Mouse (Mus musculus): ENCODE measurements around the gene Plcd1. TPM values are rescaled to one million over a fixed set of nuclear protein-coding genes. Genes with fewer than 3 reads are reported as not detected.

Gene Plcd1
- 15.9 and 16.9 TPM in 2 replicates for polyA plus RNA-seq (2015; fragmentation: Nextera tagmentation; extraction: Ambion mirVana)

GRCm38 (mm10) chr9:119093419-119094295 lies at the start of gene Plcd1:
TSS of gene Plcd1 (minus strand) at chr9:119093502.
- H3K9ac ChIP-seq (ENCODE audit: low read depth, low read length) = peak within 1 kb of the TSS; percentile 62
- H3K9me3 ChIP-seq (replicated peaks; ENCODE audit: control insufficient read depth, low read length, poor library complexity, severe bottlenecking) = no peaks in the 10 kb centered on the region
- H3K4me3 ChIP-seq (ENCODE audit: low read depth, low read length) = peak within 1 kb of the TSS; percentile 50
- WGBS = 8% methylated on average over 42 of the region's 45 CpGs
- H3K27me3 ChIP-seq (ENCODE audit: control insufficient read depth, insufficient read depth, low read depth, low read length) = peaks cover 9% of the 10 kb centered on the region; the same call in 1 of the 2 replicates
- peak; percentile 87 for ATAC-seq
- H3K4me2 ChIP-seq (ENCODE audit: low read length) = peak within 1 kb of the TSS; percentile 64
- H3K36me3 ChIP-seq (ENCODE audit: control insufficient read depth, insufficient read depth, low read length) = no peaks in the 10 kb centered on the region
- peaks cover 9% of the 10 kb centered on the region; the same call in 1 of the 2 replicates for H3K4me1 ChIP-seq (ENCODE audit: control insufficient read depth, insufficient read depth, low read length)
- no peak within 1 kb of the TSS for H3K27ac ChIP-seq (ENCODE audit: low read length)

- no peak overlapping the region for H3K27ac ChIP-seq (ENCODE audit: low read length)
- H3K9me3 ChIP-seq (replicated peaks; ENCODE audit: control insufficient read depth, low read length, poor library complexity, severe bottlenecking) = no peaks in the 10 kb centered on the region
- H3K36me3 ChIP-seq (ENCODE audit: control insufficient read depth, insufficient read depth, low read length) = no peaks in the 10 kb centered on the region
- no peak for ATAC-seq
- no peaks in the 10 kb centered on the region for H3K27me3 ChIP-seq (ENCODE audit: control insufficient read depth, insufficient read depth, low read depth, low read length)
- H3K4me2 ChIP-seq (ENCODE audit: low read length) = no peak overlapping the region
- no peak overlapping the region for H3K4me3 ChIP-seq (ENCODE audit: low read depth, low read length)
- H3K4me1 ChIP-seq (ENCODE audit: control insufficient read depth, insufficient read depth, low read length) = no peaks in the 10 kb centered on the region
- H3K9ac ChIP-seq (ENCODE audit: low read depth, low read length) = no peak overlapping the region
- WGBS = 94% methylated on average over 5 of the region's 5 CpGs
Measured at GRCm38 (mm10) chr9:119142066-119142465, 48.8 kb upstream of the Plcd1 start.

DNA sequence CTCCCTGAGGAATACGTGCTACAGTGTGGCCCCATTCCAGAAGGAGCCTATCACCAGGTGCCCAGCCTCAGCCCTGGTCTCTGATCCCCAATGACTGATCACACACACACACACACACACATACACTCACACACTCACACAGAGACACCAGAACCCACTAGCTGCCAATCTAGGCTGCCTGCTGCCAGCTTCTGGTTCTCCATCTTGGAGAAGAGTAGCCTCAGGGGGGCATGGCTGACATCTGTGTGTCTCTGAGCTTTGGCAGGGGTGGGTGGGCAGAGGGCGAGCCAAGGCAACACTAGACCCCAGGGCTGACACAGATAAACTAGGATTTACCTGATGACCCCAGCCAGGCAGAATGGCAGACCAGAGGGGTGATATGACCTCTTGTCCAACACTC lies 45.5 kb upstream of the Plcd1 start:
- Histone ChIP-seq H3K4me3 (ENCODE audit: low read depth, low read length) (no peak overlapping the region), H3K4me2 (ENCODE audit: low read length) (no peak overlapping the region), H3K36me3 (ENCODE audit: control insufficient read depth, insufficient read depth, low read length) (no peaks in the 10 kb centered on the region), H3K4me1 (ENCODE audit: control insufficient read depth, insufficient read depth, low read length) (no peaks in the 10 kb centered on the region), H3K27me3 (ENCODE audit: control insufficient read depth, insufficient read depth, low read depth, low read length) (no peaks in the 10 kb centered on the region), H3K9ac (ENCODE audit: low read depth, low read length) (no peak overlapping the region), H3K27ac (ENCODE audit: low read length) (no peak overlapping the region), H3K9me3 (replicated peaks; ENCODE audit: control insufficient read depth, low read length, poor library complexity, severe bottlenecking) (no peaks in the 10 kb centered on the region)
- WGBS = 88% methylated on average over 2 of the region's 2 CpGs
- ATAC-seq = no peak

DNA sequence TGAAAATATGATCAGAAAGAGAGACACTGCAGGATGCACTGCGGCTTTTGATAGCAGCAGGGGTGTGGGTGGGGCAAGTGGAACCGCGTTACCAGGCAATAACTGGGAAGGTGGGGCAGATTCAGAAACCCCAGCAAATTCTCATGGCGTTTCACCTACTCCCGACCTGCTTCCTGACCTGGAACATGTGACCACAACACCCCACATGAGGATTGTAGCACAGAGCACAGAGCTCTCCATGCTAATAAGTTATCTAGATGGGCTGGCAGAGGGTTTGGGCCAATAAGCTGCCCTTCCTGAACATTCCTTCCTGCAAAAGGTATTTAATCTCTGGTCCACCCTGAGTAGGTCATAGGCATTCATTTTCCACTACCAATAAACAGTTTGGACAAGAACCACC lies 37.4 kb upstream of the Plcd1 start:
- H3K4me3 ChIP-seq (ENCODE audit: low read depth, low read length) = no peak overlapping the region
- no peak overlapping the region for H3K27ac ChIP-seq (ENCODE audit: low read length)
- no peak overlapping the region for H3K9ac ChIP-seq (ENCODE audit: low read depth, low read length)
- no peaks in the 10 kb centered on the region for H3K27me3 ChIP-seq (ENCODE audit: control insufficient read depth, insufficient read depth, low read depth, low read length)
- H3K36me3 ChIP-seq (ENCODE audit: control insufficient read depth, insufficient read depth, low read length) = no peaks in the 10 kb centered on the region
- no peaks in the 10 kb centered on the region for H3K9me3 ChIP-seq (replicated peaks; ENCODE audit: control insufficient read depth, low read length, poor library complexity, severe bottlenecking)
- no peaks in the 10 kb centered on the region for H3K4me1 ChIP-seq (ENCODE audit: control insufficient read depth, insufficient read depth, low read length)
- no peak overlapping the region for H3K4me2 ChIP-seq (ENCODE audit: low read length)
- ATAC-seq = no peak
- 68% methylated on average over 5 of the region's 5 CpGs for WGBS

DNA sequence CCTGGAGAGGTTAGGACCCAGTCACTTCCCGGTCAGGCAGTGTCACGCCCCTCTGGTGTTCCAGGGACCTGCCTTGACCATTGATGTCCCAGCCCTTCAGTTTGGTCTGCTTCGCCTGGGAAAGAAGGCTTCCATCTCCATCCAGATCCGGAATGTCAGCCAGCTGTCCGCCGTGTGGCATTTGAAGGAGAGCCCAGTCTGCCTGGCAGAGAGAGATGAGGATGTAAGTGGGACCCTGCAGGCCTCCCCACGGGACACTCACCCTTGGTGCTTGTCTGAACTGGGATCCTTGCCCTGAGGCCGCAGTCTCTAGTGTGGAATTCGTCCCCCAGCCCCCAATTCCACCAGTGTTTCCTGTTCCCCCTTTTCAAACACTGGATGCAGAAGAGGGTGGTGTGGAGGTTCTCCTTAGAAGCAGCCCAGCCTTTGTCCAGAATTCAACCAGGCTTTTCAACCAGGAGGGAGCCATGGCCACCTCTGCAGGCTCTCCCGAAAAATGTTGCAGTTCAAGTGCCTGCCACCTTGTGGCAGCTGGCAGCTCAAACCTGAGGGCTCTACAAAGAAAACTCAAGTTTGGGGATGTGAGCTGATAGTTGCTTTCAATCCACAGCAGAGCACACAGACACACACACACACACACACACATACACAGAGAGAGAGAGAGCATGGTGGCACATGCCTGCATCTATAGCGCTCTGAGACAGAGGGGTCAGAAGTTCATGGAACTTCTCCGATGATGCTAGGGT lies 35.3 kb upstream of the Plcd1 start:
- Histone ChIP-seq H3K4me3 (ENCODE audit: low read depth, low read length) (no peak overlapping the region), H3K27ac (ENCODE audit: low read length) (no peak overlapping the region), H3K9ac (ENCODE audit: low read depth, low read length) (no peak overlapping the region), H3K27me3 (ENCODE audit: control insufficient read depth, insufficient read depth, low read depth, low read length) (no peaks in the 10 kb centered on the region), H3K9me3 (replicated peaks; ENCODE audit: control insufficient read depth, low read length, poor library complexity, severe bottlenecking) (no peaks in the 10 kb centered on the region), H3K4me2 (ENCODE audit: low read length) (no peak overlapping the region), H3K36me3 (ENCODE audit: control insufficient read depth, insufficient read depth, low read length) (no peaks in the 10 kb centered on the region), H3K4me1 (ENCODE audit: control insufficient read depth, insufficient read depth, low read length) (no peaks in the 10 kb centered on the region)
- 81% methylated on average over 12 of the region's 12 CpGs for WGBS
- no peak for ATAC-seq

DNA sequence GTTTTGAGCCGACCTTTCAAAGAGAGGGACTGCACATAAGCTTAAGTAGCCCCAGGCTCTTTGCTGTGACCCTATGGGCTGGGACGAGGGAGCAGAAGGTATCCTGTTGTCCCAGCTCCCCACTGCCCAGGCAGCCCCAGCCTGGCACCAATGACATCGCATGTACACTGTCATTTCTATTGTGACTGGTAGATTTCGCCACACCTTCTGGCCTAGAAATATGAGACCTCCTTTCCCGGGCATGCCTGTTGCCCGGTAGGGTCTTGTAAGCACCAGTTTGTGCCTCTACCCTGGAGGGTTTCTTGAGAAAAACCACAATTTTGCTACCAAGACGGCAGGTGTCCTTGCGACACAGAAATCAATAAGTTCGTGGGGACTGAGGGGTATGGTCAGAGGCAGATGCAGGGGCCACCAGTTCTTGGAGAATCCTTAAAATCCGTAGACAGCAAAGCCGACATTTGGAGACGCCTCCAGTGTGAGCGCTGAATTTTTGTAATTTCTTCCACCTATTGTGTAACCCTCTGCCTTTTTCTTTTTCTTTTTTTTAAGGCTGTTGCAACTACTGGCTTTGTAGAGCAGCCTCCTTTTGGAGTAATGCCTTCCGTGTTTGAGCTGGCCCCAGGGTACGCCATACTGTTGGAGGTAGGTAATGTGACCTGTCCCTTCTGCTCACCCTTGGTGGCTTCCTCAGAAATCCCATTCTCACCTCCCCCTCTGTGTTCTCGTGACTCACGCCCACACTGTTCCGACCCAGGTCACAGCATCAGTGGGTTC lies 29.5 kb upstream of the Plcd1 start:
- Histone ChIP-seq H3K36me3 (ENCODE audit: control insufficient read depth, insufficient read depth, low read length) (no peaks in the 10 kb centered on the region), H3K9ac (ENCODE audit: low read depth, low read length) (no peak overlapping the region), H3K4me2 (ENCODE audit: low read length) (no peak overlapping the region), H3K27ac (ENCODE audit: low read length) (no peak overlapping the region), H3K9me3 (replicated peaks; ENCODE audit: control insufficient read depth, low read length, poor library complexity, severe bottlenecking) (no peaks in the 10 kb centered on the region), H3K4me3 (ENCODE audit: low read depth, low read length) (no peak overlapping the region), H3K4me1 (ENCODE audit: control insufficient read depth, insufficient read depth, low read length) (no peaks in the 10 kb centered on the region), H3K27me3 (ENCODE audit: control insufficient read depth, insufficient read depth, low read depth, low read length) (no peaks in the 10 kb centered on the region)
- WGBS = 89% methylated on average over 18 of the region's 18 CpGs
- no peak for ATAC-seq

DNA sequence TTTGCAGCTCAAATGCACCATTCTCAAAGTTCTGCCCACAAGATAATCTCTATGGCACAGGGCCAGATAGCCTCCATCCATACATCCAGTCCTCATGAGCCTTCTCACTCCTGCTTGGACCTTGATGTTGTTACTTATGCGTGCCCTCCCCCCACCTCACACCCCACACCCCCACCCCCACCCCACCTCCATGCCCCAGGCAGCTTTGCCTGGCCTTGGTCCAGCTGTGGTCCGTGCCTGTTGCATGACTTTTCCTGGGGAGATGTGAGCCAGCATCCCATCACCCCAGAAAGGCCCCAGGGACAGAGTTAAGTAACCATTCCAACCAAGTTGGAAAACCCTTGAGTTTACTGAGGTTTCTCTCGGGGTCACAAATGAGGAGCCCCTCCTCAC lies 26.9 kb upstream of the Plcd1 start:
- 82% methylated on average over 3 of the region's 3 CpGs for WGBS
- Histone ChIP-seq H3K4me1 (ENCODE audit: control insufficient read depth, insufficient read depth, low read length) (no peaks in the 10 kb centered on the region), H3K9me3 (replicated peaks; ENCODE audit: control insufficient read depth, low read length, poor library complexity, severe bottlenecking) (no peaks in the 10 kb centered on the region), H3K27ac (ENCODE audit: low read length) (no peak overlapping the region), H3K4me3 (ENCODE audit: low read depth, low read length) (no peak overlapping the region), H3K27me3 (ENCODE audit: control insufficient read depth, insufficient read depth, low read depth, low read length) (no peaks in the 10 kb centered on the region), H3K9ac (ENCODE audit: low read depth, low read length) (no peak overlapping the region), H3K36me3 (ENCODE audit: control insufficient read depth, insufficient read depth, low read length) (no peaks in the 10 kb centered on the region), H3K4me2 (ENCODE audit: low read length) (no peak overlapping the region)
- no peak for ATAC-seq

- Histone ChIP-seq H3K4me2 (ENCODE audit: low read length) (no peak overlapping the region), H3K27me3 (ENCODE audit: control insufficient read depth, insufficient read depth, low read depth, low read length) (no peaks in the 10 kb centered on the region), H3K4me3 (ENCODE audit: low read depth, low read length) (no peak overlapping the region), H3K27ac (ENCODE audit: low read length) (no peak overlapping the region), H3K36me3 (ENCODE audit: control insufficient read depth, insufficient read depth, low read length) (no peaks in the 10 kb centered on the region), H3K4me1 (ENCODE audit: control insufficient read depth, insufficient read depth, low read length) (no peaks in the 10 kb centered on the region), H3K9me3 (replicated peaks; ENCODE audit: control insufficient read depth, low read length, poor library complexity, severe bottlenecking) (no peaks in the 10 kb centered on the region), H3K9ac (ENCODE audit: low read depth, low read length) (no peak overlapping the region)
- 85% methylated on average over 19 of the region's 19 CpGs for WGBS
- ATAC-seq = no peak
Measured at GRCm38 (mm10) chr9:119119409-119120167, 26.3 kb upstream of the Plcd1 start.

All from midbrain, embryonic 16.5 days (tissue).